25 mouse cellular contexts compared by ENCODE assay signal in the genomic region with DNA sequence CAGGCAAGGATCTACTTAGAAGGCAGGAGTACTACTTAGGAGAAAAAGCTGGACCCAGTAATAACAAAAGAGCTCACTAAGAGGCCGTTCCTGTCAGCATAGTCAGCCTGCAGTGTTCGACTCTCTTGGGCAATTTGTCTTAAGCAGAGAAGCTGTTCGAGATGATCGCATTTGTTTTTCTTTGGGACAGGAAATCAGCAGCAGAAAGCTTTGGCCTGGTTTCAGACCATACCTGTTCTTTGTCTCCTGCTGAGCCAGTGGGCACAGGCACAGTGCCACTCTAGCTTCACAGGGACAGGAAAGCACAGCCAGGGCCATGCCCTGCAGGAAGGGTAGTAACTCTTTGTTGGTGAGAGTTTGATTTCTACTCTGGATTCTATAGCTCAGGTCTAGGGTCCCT. TPM values are rescaled to one million over a fixed set of nuclear protein-coding genes. Genes with fewer than 3 reads are reported as not detected.
A peak's percentile ranks its signal among the peaks of the same experiment; 100 is the strongest.
DNase-seq lines count a peak whose midpoint lies in the region; ATAC-seq and TF ChIP-seq lines count a peak whose summit lies in the region.
"Had no signal": no experiment of that assay in that cellular context is flagged by ENCODE, and none has a peak within 500 bp of the region (broad histone marks: within the 10 kb centered on the region; RNA-seq: fewer than 3 reads in every experiment).

No protein-coding gene starts in this region.

- H3K4me2 ChIP-seq in heart, embryonic 13.5 days = no peak overlapping the region
- H3K4me2 ChIP-seq: embryonic facial prominence, embryonic 13.5 days; forebrain, embryonic 13.5 days; heart, embryonic 12.5 days; hindbrain, embryonic 13.5 days; intestine, embryonic 15.5 days had no signal

- TF ChIP-seq POLR2A in small intestine, adult 2 months (IDR thresholded peaks at IDR 0.05; ENCODE audit: low read depth, low read length) = no peak

- H3K27ac ChIP-seq in heart, embryonic 13.5 days (replicated peaks) = no peak overlapping the region
- peak overlapping the region; percentile 48 for H3K27ac ChIP-seq in embryonic facial prominence, embryonic 10.5 days (replicated peaks)
- H3K27ac ChIP-seq in small intestine, adult 2 months (ENCODE audit: insufficient read depth, low read depth, low read length) = peak overlapping the region; percentile 75; the same call in 1 of the 2 replicates
- H3K27ac ChIP-seq: forebrain, embryonic 10.5 days; forebrain, embryonic 13.5 days; gastrocnemius, adult 2 months; heart, adult 2 months; hindbrain, embryonic 13.5 days; intestine, embryonic 15.5 days had no signal

- H3K36me3 ChIP-seq in heart, embryonic 13.5 days = no peaks in the 10 kb centered on the region
- no peaks in the 10 kb centered on the region for H3K36me3 ChIP-seq in embryonic facial prominence, embryonic 10.5 days (replicated peaks)
- H3K36me3 ChIP-seq in small intestine, adult 2 months (ENCODE audit: control insufficient read depth, insufficient read depth, low read length) = no peaks in the 10 kb centered on the region
- H3K36me3 ChIP-seq: embryonic facial prominence, embryonic 13.5 days; forebrain, embryonic 10.5 days; heart, embryonic 12.5 days; hindbrain, embryonic 13.5 days; intestine, embryonic 15.5 days had no signal

- WGBS in heart, embryonic 13.5 days = 57% methylated on average over 4 of the region's 4 CpGs
- WGBS in embryonic facial prominence, embryonic 10.5 days = 74% methylated on average over 4 of the region's 4 CpGs
- WGBS in small intestine, adult 2 months = 80% methylated on average over 4 of the region's 4 CpGs

- TF ChIP-seq CTCF in small intestine, adult 2 months (IDR thresholded peaks at IDR 0.05; ENCODE audit: extremely low read depth, insufficient read length, insufficient replicate concordance, low read depth, low read length) = no peak

- peaks cover 22% of the 10 kb centered on the region for H3K4me1 ChIP-seq in heart, embryonic 13.5 days
- peaks cover 48% of the 10 kb centered on the region for H3K4me1 ChIP-seq in embryonic facial prominence, embryonic 10.5 days
- peaks cover 16% of the 10 kb centered on the region for H3K4me1 ChIP-seq in small intestine, adult 2 months (ENCODE audit: control insufficient read depth, insufficient read depth, insufficient read length, low read length)
- H3K4me1 ChIP-seq: forebrain, embryonic 13.5 days had no signal

- H3K9ac ChIP-seq in heart, embryonic 13.5 days = peak overlapping the region; percentile 33; the same call in 1 of the 2 replicates
- H3K9ac ChIP-seq: embryonic facial prominence, embryonic 13.5 days; forebrain, embryonic 13.5 days; heart, embryonic 12.5 days; hindbrain, embryonic 13.5 days; intestine, embryonic 15.5 days had no signal

- no peak for DNase-seq in heart, adult 9 months (ENCODE audit: low spot score in 2 of 2)
- DNase-seq in 416B (ENCODE audit: low read depth) = peak; percentile 44
- no peak for DNase-seq in embryonic facial prominence, embryonic 10.5 days (ENCODE audit: low spot score)
- DNase-seq in gastrocnemius, postnatal 25 days = no peak
- DNase-seq: adrenal gland, adult 8-10 months; adrenal gland, postnatal 25 days; cerebellum, adult 11-12 months; cerebellum, adult 9-11 months; gastrocnemius, adult 2 months; gastrocnemius, postnatal 14 days; heart, adult 2 months; heart, postnatal 14 days; kidney, adult 11 months had no signal

- no peaks in the 10 kb centered on the region for H3K27me3 ChIP-seq in heart, embryonic 13.5 days (replicated peaks)
- no peaks in the 10 kb centered on the region for H3K27me3 ChIP-seq in embryonic facial prominence, embryonic 10.5 days (replicated peaks; ENCODE audit: low read depth, poor library complexity, severe bottlenecking)
- H3K27me3 ChIP-seq in small intestine, adult 2 months (ENCODE audit: control insufficient read depth, insufficient read depth, low read length) = no peaks in the 10 kb centered on the region
- H3K27me3 ChIP-seq: embryonic facial prominence, embryonic 13.5 days; forebrain, embryonic 13.5 days; heart, embryonic 12.5 days; hindbrain, embryonic 13.5 days; intestine, embryonic 15.5 days had no signal

- no peak for ATAC-seq in heart, embryonic 13.5 days (ENCODE audit: extremely low read depth, insufficient number of reproducible peaks, low FRiP score, low TSS enrichment)
- ATAC-seq: activated CD4-positive, CD25-positive, alpha-beta regulatory T cell, adult 4 months; forebrain, embryonic 13.5 days; forebrain, embryonic 16.5 days; hindbrain, embryonic 16.5 days; intestine, embryonic 15.5 days had no signal

- no peaks in the 10 kb centered on the region for H3K9me3 ChIP-seq in heart, embryonic 13.5 days
- no peaks in the 10 kb centered on the region for H3K9me3 ChIP-seq in embryonic facial prominence, embryonic 10.5 days
- H3K9me3 ChIP-seq: embryonic facial prominence, embryonic 13.5 days; forebrain, embryonic 10.5 days; forebrain, embryonic 13.5 days; heart, embryonic 12.5 days; hindbrain, embryonic 13.5 days; intestine, embryonic 15.5 days had no signal

- no peak overlapping the region for H3K4me3 ChIP-seq in heart, embryonic 13.5 days
- no peak overlapping the region for H3K4me3 ChIP-seq in embryonic facial prominence, embryonic 10.5 days
- no peak overlapping the region for H3K4me3 ChIP-seq in small intestine, adult 2 months (ENCODE audit: low read depth, low read length)
- H3K4me3 ChIP-seq: embryonic facial prominence, embryonic 13.5 days; erythroblast, embryonic 14.5 days; forebrain, embryonic 10.5 days; forebrain, embryonic 13.5 days; gastrocnemius, adult 2 months; heart, adult 2 months; heart, embryonic 12.5 days; hindbrain, embryonic 13.5 days; intestine, embryonic 15.5 days had no signal

RNA-seq across cellular contexts. Expression of gene Lactb, which starts 31.1 kb away (rescaled TPM):
- 6.2 and 7.0 TPM in 2 replicates for polyA plus RNA-seq in heart, embryonic 13.5 days (2015; fragmentation: Nextera tagmentation; extraction: Ambion mirVana)
- polyA plus RNA-seq in embryonic facial prominence, embryonic 10.5 days (2016; fragmentation: Nextera tagmentation; extraction: Ambion mirVana) = 9.0 and 9.8 TPM in 2 replicates
- 16.3 and 26.8 TPM in 2 replicates for polyA plus RNA-seq in small intestine, adult 2 months (2012; rRNA removed)
- total RNA-seq in gastrocnemius, postnatal 25 days (2021) = 10 to 100 TPM; 17.8 to 19.5 TPM

RNA-seq across cellular contexts. Expression of gene Tpm1, which starts 42.8 kb away (rescaled TPM):
- polyA plus RNA-seq in heart, embryonic 13.5 days (2015; fragmentation: Nextera tagmentation; extraction: Ambion mirVana) = 3,954 and 4,354 TPM in 2 replicates
- polyA plus RNA-seq in embryonic facial prominence, embryonic 10.5 days (2016; fragmentation: Nextera tagmentation; extraction: Ambion mirVana) = 331 and 369 TPM in 2 replicates
- polyA plus RNA-seq in small intestine, adult 2 months (2012; rRNA removed) = 146 and 242 TPM in 2 replicates
- over 10,000 TPM; 20,359 to 26,033 TPM for total RNA-seq in gastrocnemius, postnatal 25 days (2021)

Comparison
In these comparisons a context has a peak if more than half of its experiments do, and no peak if none do; other contexts are left out.
1. RNA of gene Tpm1, which starts 42.8 kb away (polyA plus RNA-seq): 3,954 to 4,354 TPM in heart, embryonic 13.5 days; 331 to 369 TPM in embryonic facial prominence, embryonic 10.5 days and 146 to 242 TPM in small intestine, adult 2 months; every median in the first group is over 10 times any median in the second.